Mouse (Mus musculus): ENCODE measurements around the gene Lrsam1. TPM values are rescaled to one million over a fixed set of nuclear protein-coding genes. Genes with fewer than 3 reads are reported as not detected.
"Not testable (repeated sequence)": the region's sequence is repeated elsewhere in the genome, so short reads cannot be mapped to it uniquely, and the experiment has no call there.

Gene Lrsam1
- total RNA-seq (2021), result 10 to 100 TPM; 36.5 to 40.4 TPM
- long read RNA-seq, full-length matches to known transcripts, result 1 of 14 reads
- long read RNA-seq, partial matches to known transcripts, result 1 of 14 reads
- long read RNA-seq, other reads (novel, unspliced or antisense), result 12 of 14 reads

- DNase-seq (ENCODE audit: low spot score in 2 of 2), result peak; percentile 93 to 95
Measured at GRCm38 (mm10) chr2:32961192-32961995, at the start of gene Lrsam1, which contains the start of gene Rpl12. Gene Lrsam1 (minus strand): TSS chr2:32961614. Gene Rpl12 (plus strand): TSS chr2:32961559.

GRCm38 (mm10) chr2:33009055-33009454 is 47.6 kb upstream of the Lrsam1 start:
- DNase-seq (ENCODE audit: low spot score in 2 of 2), result not testable (repeated sequence)

- DNase-seq (ENCODE audit: low spot score in 2 of 2), result peak; percentile 42 to 56
Measured at GRCm38 (mm10) chr2:33005041-33005440, 43.6 kb upstream of the Lrsam1 start.

- no peak for DNase-seq (ENCODE audit: low spot score in 2 of 2)
Measured at GRCm38 (mm10) chr2:33002144-33002543, 40.7 kb upstream of the Lrsam1 start.

- no peak for DNase-seq (ENCODE audit: low spot score in 2 of 2)
Measured at GRCm38 (mm10) chr2:32999752-33000151, 38.3 kb upstream of the Lrsam1 start.

GRCm38 (mm10) chr2:32997792-32998191 is 36.4 kb upstream of the Lrsam1 start:
- no peak for DNase-seq (ENCODE audit: low spot score in 2 of 2)

- DNase-seq (ENCODE audit: low spot score in 2 of 2), result no peak
Measured at GRCm38 (mm10) chr2:32997081-32997480, 35.7 kb upstream of the Lrsam1 start.

GRCm38 (mm10) chr2:32992130-32992529 is 30.7 kb upstream of the Lrsam1 start:
- DNase-seq (ENCODE audit: low spot score in 2 of 2), result no peak

- no peak for DNase-seq (ENCODE audit: low spot score in 2 of 2)
Measured at GRCm38 (mm10) chr2:32990167-32990832, 28.9 kb upstream of the Lrsam1 start.

GRCm38 (mm10) chr2:32989376-32989775 is 28.0 kb upstream of the Lrsam1 start:
- DNase-seq (ENCODE audit: low spot score in 2 of 2), result no peak

GRCm38 (mm10) chr2:32985844-32986243 is 24.4 kb upstream of the Lrsam1 start:
- DNase-seq (ENCODE audit: low spot score in 2 of 2), result no peak

GRCm38 (mm10) chr2:32983617-32984016 is 22.2 kb upstream of the Lrsam1 start:
- DNase-seq (ENCODE audit: low spot score in 2 of 2), result no peak

GRCm38 (mm10) chr2:32982700-32983099 is 21.3 kb upstream of the Lrsam1 start:
- no peak for DNase-seq (ENCODE audit: low spot score in 2 of 2)

GRCm38 (mm10) chr2:32981725-32982271 is 20.4 kb upstream of the Lrsam1 start, which contains the start of gene Slc2a8:
Gene Slc2a8 (minus strand): TSS chr2:32982083.
- peak; percentile 80 to 87 for DNase-seq (ENCODE audit: low spot score in 2 of 2)

- no peak for DNase-seq (ENCODE audit: low spot score in 2 of 2)
Measured at GRCm38 (mm10) chr2:32981281-32981680, 19.9 kb upstream of the Lrsam1 start.

- DNase-seq (ENCODE audit: low spot score in 2 of 2), result no peak
Measured at GRCm38 (mm10) chr2:32979675-32980074, 18.3 kb upstream of the Lrsam1 start.

- DNase-seq (ENCODE audit: low spot score in 2 of 2), result no peak
Measured at GRCm38 (mm10) chr2:32978675-32979074, 17.3 kb upstream of the Lrsam1 start.

- DNase-seq (ENCODE audit: low spot score in 2 of 2), result no peak
Measured at GRCm38 (mm10) chr2:32977114-32977513, 15.7 kb upstream of the Lrsam1 start.

GRCm38 (mm10) chr2:32974216-32974615 is 12.8 kb upstream of the Lrsam1 start:
- no peak for DNase-seq (ENCODE audit: low spot score in 2 of 2)

GRCm38 (mm10) chr2:32971235-32971634 is 9.8 kb upstream of the Lrsam1 start:
- DNase-seq (ENCODE audit: low spot score in 2 of 2), result peak in 1 of 2 experiments; percentile 60

GRCm38 (mm10) chr2:32969326-32969725 is 7.9 kb upstream of the Lrsam1 start:
- DNase-seq (ENCODE audit: low spot score in 2 of 2), result no peak
